Mouse (Mus musculus): ENCODE measurements around the gene Pla2g2e. TPM values are rescaled to one million over a fixed set of nuclear protein-coding genes. Genes with fewer than 3 reads are reported as not detected.
"Not testable (repeated sequence)": the region's sequence is repeated elsewhere in the genome, so short reads cannot be mapped to it uniquely, and the experiment has no call there.

Pla2g2e gene
- total RNA-seq, 2 experiments from 2014 or later, result not detected

- H3K4me3 ChIP-seq, result no peak overlapping the region
- peak; percentile 84 to 87 for DNase-seq (ENCODE audit: extremely low spot score in 1 of 2, low spot score in 2 of 2)
- intact Hi-C loops (cut with DNase I), result loop anchor here (1.0 kb wide), 2 partner anchors 19 to 437 kb away; no protein-coding TSS in a partner anchor
- TF ChIP-seq CTCF (IDR thresholded peaks at IDR 0.05), result peak; percentile 87
- 0 out of 2 replicates have a peak overlapping the region, but pooled peaks have one; percentile 77 for H3K27ac ChIP-seq
Measured at GRCm38 (mm10) chr4:138884261-138884660, 6.5 kb downstream of the Pla2g2e start.

- intact Hi-C loops (cut with DNase I), result no loop called here
- DNase-seq (ENCODE audit: extremely low spot score in 1 of 2, low spot score in 2 of 2), result no peak
- no peak overlapping the region for H3K27ac ChIP-seq
- no peak overlapping the region for H3K4me3 ChIP-seq
- no peak for TF ChIP-seq CTCF (IDR thresholded peaks at IDR 0.05)
Measured at GRCm38 (mm10) chr4:138889165-138889564, 11.4 kb downstream of the Pla2g2e start.

GRCm38 (mm10) chr4:138889635-138890034 is 11.9 kb downstream of the Pla2g2e start:
- Histone ChIP-seq H3K4me3 (no peak overlapping the region), H3K27ac (no peak overlapping the region)
- no peak for DNase-seq (ENCODE audit: extremely low spot score in 1 of 2, low spot score in 2 of 2)
- intact Hi-C loops (cut with DNase I), result no loop called here
- TF ChIP-seq CTCF (IDR thresholded peaks at IDR 0.05), result no peak

GRCm38 (mm10) chr4:138892655-138893054 is 14.9 kb downstream of the Pla2g2e start:
- intact Hi-C loops (cut with DNase I), result no loop called here
- no peak for DNase-seq (ENCODE audit: extremely low spot score in 1 of 2, low spot score in 2 of 2)
- no peak for TF ChIP-seq CTCF (IDR thresholded peaks at IDR 0.05)
- no peak overlapping the region for H3K27ac ChIP-seq
- no peak overlapping the region for H3K4me3 ChIP-seq

GRCm38 (mm10) chr4:138893789-138894188 is 16.0 kb downstream of the Pla2g2e start:
- H3K27ac ChIP-seq; H3K4me3 ChIP-seq; DNase-seq (ENCODE audit: extremely low spot score in 1 of 2, low spot score in 2 of 2); intact Hi-C loops (cut with DNase I): not testable (repeated sequence)

GRCm38 (mm10) chr4:138899361-138899760 is 21.6 kb downstream of the Pla2g2e start:
- Histone ChIP-seq H3K27ac (peak overlapping the region; percentile 69), H3K4me3 (no peak overlapping the region)
- intact Hi-C loops (cut with DNase I), result no loop called here
- DNase-seq (ENCODE audit: extremely low spot score in 1 of 2, low spot score in 2 of 2), result no peak
- no peak for TF ChIP-seq CTCF (IDR thresholded peaks at IDR 0.05)

GRCm38 (mm10) chr4:138905624-138906337 is 28.0 kb downstream of the Pla2g2e start:
- no peak overlapping the region for H3K27ac ChIP-seq
- DNase-seq (ENCODE audit: extremely low spot score in 1 of 2, low spot score in 2 of 2), result no peak
- intact Hi-C loops (cut with DNase I), result no loop called here
- TF ChIP-seq CTCF (IDR thresholded peaks at IDR 0.05), result no peak
- no peak overlapping the region for H3K4me3 ChIP-seq

GRCm38 (mm10) chr4:138913141-138913787 is 35.5 kb downstream of the Pla2g2e start:
- Histone ChIP-seq H3K27ac (peak overlapping the region; percentile 76), H3K4me3 (peak overlapping the region; percentile 90)
- peak in 1 of 2 experiments; percentile 23 for DNase-seq (ENCODE audit: extremely low spot score in 1 of 2, low spot score in 2 of 2)
- no peak for TF ChIP-seq CTCF (IDR thresholded peaks at IDR 0.05)
- intact Hi-C loops (cut with DNase I), result loop anchor here (10.0 kb wide), 1 partner anchor 372 kb away; no protein-coding TSS in a partner anchor

GRCm38 (mm10) chr4:138913797-138914196 is 36.1 kb downstream of the Pla2g2e start, which contains the start of gene Otud3:
Gene Otud3, minus strand, starts transcription at chr4:138913945.
- TF ChIP-seq CTCF (IDR thresholded peaks at IDR 0.05), result peak; percentile 76
- intact Hi-C loops (cut with DNase I), result loop anchor here (10.0 kb wide), 1 partner anchor 371 kb away; no protein-coding TSS in a partner anchor
- Histone ChIP-seq H3K4me3 (peak within 1 kb of the TSS; percentile 90), H3K27ac (peak within 1 kb of the TSS; percentile 76)
- DNase-seq (ENCODE audit: extremely low spot score in 1 of 2, low spot score in 2 of 2), result peak; percentile 93 to 95

- peak; percentile 32 for TF ChIP-seq CTCF (IDR thresholded peaks at IDR 0.05)
- Histone ChIP-seq H3K27ac (no peak overlapping the region), H3K4me3 (no peak overlapping the region)
- intact Hi-C loops (cut with DNase I), result loop anchor here (10.0 kb wide), 1 partner anchor 368 kb away; no protein-coding TSS in a partner anchor
- DNase-seq (ENCODE audit: extremely low spot score in 1 of 2, low spot score in 2 of 2), result no peak
Measured at GRCm38 (mm10) chr4:138917282-138917681, 39.5 kb downstream of the Pla2g2e start.

GRCm38 (mm10) chr4:138921254-138922130 is 43.8 kb downstream of the Pla2g2e start:
- Histone ChIP-seq H3K27ac (no peak overlapping the region), H3K4me3 (no peak overlapping the region)
- no peak for TF ChIP-seq CTCF (IDR thresholded peaks at IDR 0.05)
- DNase-seq (ENCODE audit: extremely low spot score in 1 of 2, low spot score in 2 of 2), result no peak
- intact Hi-C loops (cut with DNase I), result loop anchor here (1.0 to 10.0 kb wide), 4 partner anchors 21 to 413 kb away; partner anchors contain the start of gene Htr6
